Mouse (Mus musculus): ENCODE data around the gene Impg2.

The Impg2 gene

DNA sequence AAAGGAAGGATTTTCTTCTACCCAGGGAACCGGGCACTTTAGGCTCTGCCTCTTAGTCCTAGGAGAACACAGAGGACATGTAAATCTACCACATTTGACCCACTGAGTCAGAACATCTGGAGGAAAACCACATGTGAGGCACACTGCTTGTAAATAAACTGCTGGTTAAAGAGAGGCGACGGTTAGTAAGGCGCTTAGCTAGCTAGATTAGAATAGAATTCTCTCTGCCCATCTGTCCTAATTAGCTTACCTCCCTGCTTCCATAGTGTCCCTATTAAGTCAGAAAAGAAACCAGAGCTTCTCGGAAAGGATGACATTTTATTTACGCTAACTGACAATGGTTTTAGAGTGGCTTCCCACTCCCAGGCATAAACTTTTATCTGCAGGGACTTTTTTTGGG is at the start of gene Impg2:
Gene Impg2 (plus strand): TSS at position 263 of the 400 bp plus-strand sequence.
- no peak for DNase-seq (ENCODE audit: low spot score in 2 of 2)

DNA sequence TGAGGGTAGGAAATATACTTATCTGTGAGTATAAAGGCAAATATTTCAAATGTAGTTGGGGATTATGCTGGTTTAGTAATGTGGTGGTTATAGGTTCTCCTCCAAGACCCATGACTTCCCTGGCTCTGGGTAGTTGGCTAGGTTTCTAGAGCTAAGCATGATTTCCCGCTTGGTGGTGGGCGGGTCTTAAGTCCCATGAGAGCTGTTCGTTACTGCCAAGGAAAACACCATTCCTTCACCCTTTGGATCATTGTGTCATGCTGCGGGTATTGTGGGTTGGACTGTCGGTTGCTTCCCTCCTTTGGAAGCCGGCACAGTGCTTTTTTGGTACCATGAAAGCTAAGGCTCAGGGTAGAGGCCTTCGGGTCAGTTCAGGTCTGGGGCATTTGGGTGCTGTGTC is 40.6 kb upstream of the Impg2 start:
- DNase-seq (ENCODE audit: low spot score in 2 of 2), result no peak

- no peak for DNase-seq (ENCODE audit: low spot score in 2 of 2)
Observed at GRCm38 (mm10) chr16:56170247-56170646, 33.9 kb upstream of the Impg2 start.

- DNase-seq (ENCODE audit: low spot score in 2 of 2), result no peak
Observed at GRCm38 (mm10) chr16:56175867-56176581, 28.1 kb upstream of the Impg2 start.

DNA sequence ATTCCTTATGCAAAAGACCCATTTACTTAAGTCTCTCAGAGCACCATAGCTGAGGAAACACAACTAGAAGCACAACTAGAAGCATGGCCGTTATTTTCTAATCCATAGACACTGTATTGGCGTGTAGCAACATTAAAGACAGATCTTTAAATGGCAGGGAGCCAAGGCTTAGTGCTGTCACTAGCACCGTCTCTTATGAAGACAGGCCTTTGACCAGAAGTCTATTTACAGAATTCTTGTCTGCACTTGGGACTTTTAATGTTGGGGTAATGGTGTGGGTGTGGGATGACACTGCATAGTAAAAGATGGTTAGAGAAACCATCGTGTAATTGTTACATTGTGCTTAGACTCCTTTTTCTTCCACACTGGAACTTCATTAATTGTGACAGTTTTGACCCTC is 17.2 kb upstream of the Impg2 start:
- no peak for DNase-seq (ENCODE audit: low spot score in 2 of 2)

GRCm38 (mm10) chr16:56188198-56188597 is 15.9 kb upstream of the Impg2 start:
- no peak for DNase-seq (ENCODE audit: low spot score in 2 of 2)

DNA sequence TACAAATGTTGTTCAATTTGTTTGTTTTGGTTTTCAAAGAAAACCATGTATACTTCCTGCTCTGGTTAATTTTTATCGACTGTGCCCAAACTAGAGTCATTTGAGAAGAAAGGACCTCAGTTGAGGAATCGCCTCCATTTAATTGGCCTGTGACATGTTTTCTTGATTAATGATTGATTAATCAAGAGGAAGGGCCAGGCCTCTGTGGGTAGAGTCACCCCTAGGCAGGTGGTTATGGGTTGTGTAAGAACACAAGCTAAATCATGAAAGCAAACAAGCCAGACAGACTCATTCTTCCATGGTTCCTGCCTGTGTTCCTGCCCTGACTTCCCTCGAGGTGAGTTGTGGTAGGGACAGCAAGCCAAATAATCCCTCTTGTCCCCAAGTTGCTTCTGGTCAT is 8.6 kb downstream of the Impg2 start:
- no peak for DNase-seq (ENCODE audit: low spot score in 2 of 2)

- DNase-seq (ENCODE audit: low spot score in 2 of 2), result no peak
Observed at GRCm38 (mm10) chr16:56227686-56228085, 23.6 kb downstream of the Impg2 start.

DNA sequence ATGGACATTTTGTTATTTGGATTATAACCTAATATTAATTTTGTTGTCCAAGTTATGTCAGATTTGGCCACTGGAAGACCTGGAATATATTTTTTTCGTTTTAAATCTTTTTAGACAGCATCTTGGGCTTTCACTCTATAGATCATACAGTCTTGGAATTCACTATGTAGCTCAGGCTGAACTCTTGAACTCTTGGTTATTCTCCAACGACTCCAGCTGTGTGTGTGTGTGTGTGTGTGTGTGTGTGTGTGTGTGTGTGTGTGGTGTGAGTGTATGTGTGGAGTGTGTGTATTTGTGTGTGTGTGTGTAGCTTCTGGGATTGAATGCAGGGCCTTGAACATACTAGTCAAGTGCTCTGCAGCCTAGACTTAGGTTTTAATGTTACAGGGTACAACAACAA is 25.3 kb downstream of the Impg2 start:
- DNase-seq (ENCODE audit: low spot score in 2 of 2), result no peak

DNA sequence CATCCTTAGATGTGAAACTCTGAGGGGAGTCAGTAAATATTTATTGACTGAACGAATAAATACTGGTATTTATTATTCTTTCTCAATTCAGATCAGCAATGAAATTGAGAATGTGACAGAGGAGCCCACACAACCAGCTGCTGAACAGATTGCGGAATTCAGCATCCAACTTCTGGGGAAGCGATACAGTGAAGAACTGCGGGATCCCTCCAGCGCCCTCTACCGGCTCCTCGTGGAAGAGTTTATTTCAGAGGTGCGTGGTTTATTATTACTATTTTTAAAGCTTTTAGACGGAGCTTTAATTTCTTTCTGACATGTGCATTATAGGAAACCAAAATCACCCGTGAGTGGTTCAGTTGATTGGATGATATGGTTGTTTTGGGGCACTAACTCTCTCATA is 27.2 kb downstream of the Impg2 start:
- DNase-seq (ENCODE audit: low spot score in 2 of 2), result no peak

- DNase-seq (ENCODE audit: low spot score in 2 of 2), result no peak
Observed at GRCm38 (mm10) chr16:56232736-56233135, 28.6 kb downstream of the Impg2 start.

- no peak for DNase-seq (ENCODE audit: low spot score in 2 of 2)
Observed at GRCm38 (mm10) chr16:56246031-56246430, 41.9 kb downstream of the Impg2 start.

- no peak for DNase-seq (ENCODE audit: low spot score in 2 of 2)
Observed at GRCm38 (mm10) chr16:56273917-56274316, 69.8 kb downstream of the Impg2 start.

DNA sequence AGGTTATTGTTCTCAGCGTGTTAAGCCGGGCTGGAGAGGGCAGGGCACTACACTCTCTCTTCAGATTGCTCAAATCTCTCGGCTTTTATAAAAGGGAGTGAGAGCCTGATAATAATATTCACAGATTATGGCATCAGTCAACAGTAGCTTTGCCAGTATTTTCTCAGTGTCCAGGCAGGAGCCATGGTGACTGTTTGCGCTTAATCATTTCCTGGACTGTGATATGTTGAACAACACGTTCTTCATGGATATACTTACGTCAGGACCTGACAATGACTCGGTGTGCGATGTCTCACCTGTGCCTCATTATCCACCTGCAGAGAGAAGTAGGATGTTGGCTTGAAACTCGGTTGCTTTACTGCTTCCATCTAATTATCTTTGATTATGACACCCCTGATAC is 74.9 kb downstream of the Impg2 start:
- DNase-seq (ENCODE audit: low spot score in 2 of 2), result no peak

DNA sequence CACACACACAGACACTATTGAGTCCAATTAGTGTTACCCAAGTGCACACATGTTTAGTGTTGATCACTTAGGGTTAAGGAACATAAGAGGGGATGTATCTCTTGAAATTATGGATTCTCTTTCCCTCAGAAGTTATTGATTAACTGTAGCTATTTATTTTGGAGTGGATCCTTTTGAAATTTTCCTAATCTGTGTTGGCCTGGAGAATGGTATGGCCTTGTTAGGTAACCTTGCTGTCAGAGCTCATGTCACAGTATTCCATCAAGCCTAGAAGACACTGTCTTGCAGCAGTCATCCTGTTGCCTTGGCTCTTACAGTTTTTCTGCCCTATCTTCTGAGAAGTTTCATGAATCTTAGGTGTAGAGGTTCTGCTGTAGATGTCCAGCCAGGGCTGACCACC is 75.6 kb downstream of the Impg2 start:
- DNase-seq (ENCODE audit: low spot score in 2 of 2), result no peak

- DNase-seq (ENCODE audit: low spot score in 2 of 2), result no peak
Observed at GRCm38 (mm10) chr16:56281336-56281735, 77.2 kb downstream of the Impg2 start.

- DNase-seq (ENCODE audit: low spot score in 2 of 2), result no peak
Observed at GRCm38 (mm10) chr16:56283330-56283729, 79.2 kb downstream of the Impg2 start.

DNA sequence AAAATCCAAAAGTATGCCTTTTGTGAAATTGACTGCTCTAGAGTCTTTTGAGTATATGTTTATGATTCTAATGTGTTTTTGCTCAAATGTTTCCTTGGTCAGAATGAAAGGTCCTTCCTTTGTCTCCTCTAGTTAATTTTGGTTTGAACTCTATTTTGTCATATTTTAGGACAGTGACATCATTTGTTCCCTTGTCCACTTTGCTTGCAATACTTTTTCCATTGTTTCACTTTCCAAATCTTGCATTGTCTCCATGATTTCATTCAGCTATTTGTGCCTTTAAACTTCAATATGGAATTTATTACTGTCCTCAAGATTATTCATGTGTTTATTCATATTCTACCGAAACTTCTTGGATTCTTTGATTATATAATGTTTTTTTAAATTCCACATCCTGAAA is 79.8 kb downstream of the Impg2 start:
- no peak for DNase-seq (ENCODE audit: low spot score in 2 of 2)

DNA sequence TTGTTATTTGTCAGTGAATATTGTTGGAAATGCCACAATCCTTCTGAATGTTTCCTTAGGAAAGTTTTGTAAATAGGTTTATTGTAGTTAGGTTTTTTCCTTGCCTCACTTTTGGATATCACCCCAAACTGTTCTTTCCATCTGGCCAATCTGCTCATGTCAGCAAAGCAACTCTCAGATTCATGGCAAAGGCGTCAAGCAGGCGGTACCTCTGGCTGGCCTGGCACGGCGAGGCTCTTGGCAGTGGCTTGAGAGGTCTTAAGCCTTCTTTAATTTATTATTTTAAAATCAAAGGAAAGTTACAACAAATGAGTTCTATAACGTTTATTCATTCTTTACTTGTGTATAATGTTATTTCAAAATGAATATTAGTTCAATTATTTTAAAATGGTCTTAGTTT is 82.0 kb downstream of the Impg2 start:
- no peak for DNase-seq (ENCODE audit: low spot score in 2 of 2)

- DNase-seq (ENCODE audit: low spot score in 2 of 2), result no peak
Observed at GRCm38 (mm10) chr16:56286977-56287376, 82.9 kb downstream of the Impg2 start.

DNA sequence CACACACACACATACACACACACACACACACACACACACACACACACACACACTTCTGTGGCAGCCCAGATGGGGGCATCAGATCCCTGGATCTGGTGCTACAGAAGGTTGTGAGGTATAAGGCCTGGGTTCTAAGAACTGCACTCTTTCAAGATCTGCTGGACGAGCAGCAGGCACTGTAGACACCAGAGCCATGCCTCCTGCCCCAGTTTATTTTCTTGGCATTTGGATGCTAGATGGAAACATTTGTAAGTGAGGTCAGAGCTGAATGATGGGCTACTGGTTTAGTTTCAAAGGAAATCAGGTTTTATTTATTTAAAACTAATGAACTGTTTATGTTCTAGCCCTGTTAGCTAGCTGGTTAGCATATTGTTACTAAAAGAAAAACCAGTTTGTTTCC is 90.8 kb downstream of the Impg2 start:
- DNase-seq (ENCODE audit: low spot score in 2 of 2), result no peak

GRCm38 (mm10) chr16:56295888-56296648 is 92.0 kb downstream of the Impg2 start:
- DNase-seq (ENCODE audit: low spot score in 2 of 2), result no peak

DNA sequence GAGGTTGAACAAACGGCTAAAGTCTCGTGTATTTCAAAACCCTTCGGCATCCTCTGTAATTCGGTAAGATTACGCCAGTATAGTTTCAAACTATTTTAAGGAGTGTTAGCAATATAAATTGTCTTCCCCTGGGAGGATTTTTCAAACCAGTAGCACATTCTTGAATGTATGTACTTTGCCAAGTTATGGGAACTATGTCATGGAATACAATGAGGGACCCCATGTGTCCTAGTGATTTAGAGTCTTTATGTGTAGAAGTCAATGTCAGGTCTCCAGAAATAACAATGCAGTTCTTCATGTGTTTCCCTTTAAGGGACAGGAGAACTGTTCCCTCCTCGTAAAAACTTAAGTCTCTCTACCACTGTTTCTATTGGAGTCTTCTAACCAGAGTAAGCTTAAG is 94.1 kb downstream of the Impg2 start:
- DNase-seq (ENCODE audit: low spot score in 2 of 2), result no peak

Data from urinary bladder, postnatal 4 days (tissue).